Mouse (Mus musculus) intestine, embryonic 16.5 days (tissue): ENCODE measurements around the gene Psmb9. TPM values are rescaled to one million over a fixed set of nuclear protein-coding genes. Genes with fewer than 3 reads are reported as not detected.

Experiments
- ATAC-seq: fragments of 200-750 bp; cut with Nextera tagmentation; 2 replicates; pipeline ENCODE4 v1.8.0; 2017; ENCODE audit warnings: moderate TSS enrichment, moderate library complexity
- H3K27ac ChIP-seq: fragments of 300-500 bp; sonication (generic); 2 replicates; pipeline ENCODE4 v1.5.1; 2014; ENCODE audit warnings: mild to moderate bottlenecking, low read length
- H3K27me3 ChIP-seq: fragments of 300-500 bp; sonication (generic); replicated peaks from 2 replicates; pipeline ENCODE4 v1.6.1; 2014; ENCODE audit warnings: low read length, control low read depth, mixed read lengths; ENCODE audit not compliant: control insufficient read depth, insufficient read depth
- H3K36me3 ChIP-seq: fragments of 300-500 bp; sonication (generic); 2 replicates; pipeline ENCODE4 v1.6.1; 2014; ENCODE audit warnings: low read length, control low read depth; ENCODE audit not compliant: control insufficient read depth, insufficient read depth
- H3K4me1 ChIP-seq: fragments of 300-500 bp; sonication (generic); 2 replicates; pipeline ENCODE4 v1.6.1; 2014; ENCODE audit warnings: low read length, control low read depth, mixed read lengths; ENCODE audit not compliant: control insufficient read depth, insufficient read depth
- H3K4me2 ChIP-seq: fragments of 300-500 bp; sonication (generic); 2 replicates; pipeline ENCODE4 v1.6.1; 2014; ENCODE audit warnings: low read depth, low read length, control low read depth
- H3K4me3 ChIP-seq: fragments of 300-500 bp; sonication (generic); 2 replicates; pipeline ENCODE4 v1.5.1; 2014; ENCODE audit warnings: mild to moderate bottlenecking, low read length
- H3K9ac ChIP-seq: fragments of 300-500 bp; sonication (generic); 2 replicates; pipeline ENCODE4 v1.6.1; 2014; ENCODE audit warnings: low read depth, low read length
- H3K9me3 ChIP-seq: fragments of 300-500 bp; sonication (generic); 2 replicates; pipeline ENCODE4 v1.6.1; 2016; ENCODE audit warnings: low read length, control low read depth; ENCODE audit not compliant: control insufficient read depth
- WGBS: fragments of 180-500 bp; shearing (Covaris S2); extraction: QIAGEN DNeasy Blood & Tissue Kit; methylation state at CpG from one replicate; pipeline ENCODE4 v1.1.7; 2014; 5-methylcytosine and 5-hydroxymethylcytosine counted together
- polyA plus RNA-seq: library from polyadenylated mRNA; unstranded; fragments of >200 nt; fragmentation: Nextera tagmentation; extraction: Ambion mirVana; gene quantifications from 2 replicates; pipeline ENCODE4 v1.2.1, GENCODE M21; 2015

The Psmb9 gene
- polyA plus RNA-seq, 1 experiment from 2014 or later = 13.4 TPM

DNA sequence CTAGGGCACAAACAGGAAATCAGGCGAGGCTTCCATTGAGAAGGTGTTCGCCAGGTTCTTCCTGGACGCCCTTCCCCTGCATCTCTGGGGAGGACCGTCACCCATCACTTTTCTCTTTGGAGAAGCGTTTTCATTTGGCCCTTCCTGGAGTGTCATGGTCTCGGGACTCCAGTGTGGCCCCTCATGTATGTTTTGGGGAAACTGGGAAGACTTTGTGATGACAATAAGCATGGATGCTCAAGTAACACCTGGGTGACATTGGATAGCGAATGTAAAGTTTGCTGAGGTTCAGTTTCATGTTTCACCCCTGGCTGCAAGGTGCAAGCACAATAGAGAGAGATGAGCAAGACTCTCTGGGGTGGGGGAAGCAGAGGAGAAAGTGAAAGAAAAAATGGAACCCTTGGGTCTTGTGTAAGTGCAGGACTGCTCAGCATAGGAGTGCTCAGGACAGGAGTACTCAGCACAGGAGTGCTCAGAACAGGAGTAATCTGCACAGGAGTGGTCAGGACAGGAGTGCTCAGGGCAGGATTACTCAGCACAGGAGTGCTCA is 14.0 kb upstream of the Psmb9 start:
- Histone ChIP-seq H3K4me2 (no peak overlapping the region), H3K27ac (no peak overlapping the region), H3K4me1 (peaks cover 7% of the 10 kb centered on the region), H3K27me3 (peaks cover 12% of the 10 kb centered on the region), H3K36me3 (no peaks in the 10 kb centered on the region), H3K9ac (no peak overlapping the region), H3K9me3 (peaks cover 3% of the 10 kb centered on the region; the same call in 1 of the 2 replicates), H3K4me3 (no peak overlapping the region)
- ATAC-seq = no peak
- 71% methylated on average over 7 of the region's 7 CpGs for WGBS

DNA sequence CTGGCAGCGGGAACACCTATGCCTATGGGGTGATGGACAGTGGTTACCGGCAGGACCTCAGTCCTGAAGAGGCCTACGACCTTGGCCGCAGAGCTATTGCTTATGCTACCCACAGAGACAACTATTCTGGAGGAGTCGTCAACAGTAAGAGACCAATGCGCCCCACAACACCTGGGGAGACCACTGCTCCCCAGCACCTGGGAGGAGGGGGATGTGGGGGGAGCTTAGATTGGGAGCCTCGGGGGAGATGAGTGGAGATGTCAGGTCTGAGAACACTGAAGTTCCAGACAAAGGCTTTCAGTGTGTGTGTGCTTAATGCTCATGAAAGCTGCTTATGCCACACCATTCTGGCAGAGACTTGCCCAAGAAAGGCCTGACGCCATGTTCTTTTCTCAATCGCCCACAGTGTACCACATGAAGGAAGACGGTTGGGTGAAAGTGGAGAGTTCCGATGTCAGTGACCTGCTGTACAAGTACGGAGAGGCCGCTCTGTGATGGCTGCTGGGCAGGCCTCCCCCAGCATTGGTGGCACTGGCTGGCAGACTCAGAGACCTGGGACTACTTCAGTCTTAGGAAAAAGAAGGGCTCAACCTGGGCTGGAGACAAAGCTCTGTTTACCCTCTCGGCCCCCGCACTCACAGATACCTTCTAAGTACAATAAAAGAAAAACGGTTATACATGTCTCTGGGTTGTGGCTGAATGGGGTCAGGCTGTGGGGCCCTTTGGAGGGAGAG is 13.4 kb upstream of the Psmb9 start:
- Histone ChIP-seq H3K27ac (no peak overlapping the region), H3K9me3 (peaks cover 3% of the 10 kb centered on the region; the same call in 1 of the 2 replicates), H3K4me3 (no peak overlapping the region), H3K4me1 (peaks cover 7% of the 10 kb centered on the region), H3K4me2 (no peak overlapping the region), H3K36me3 (no peaks in the 10 kb centered on the region), H3K9ac (no peak overlapping the region), H3K27me3 (peaks cover 18% of the 10 kb centered on the region)
- WGBS = 86% methylated on average over 16 of the region's 16 CpGs
- no peak for ATAC-seq

GRCm38 (mm10) chr17:34200047-34200446 is 12.5 kb upstream of the Psmb9 start:
- no peaks in the 10 kb centered on the region for H3K36me3 ChIP-seq
- H3K27ac ChIP-seq = no peak overlapping the region
- H3K4me2 ChIP-seq = no peak overlapping the region
- peaks cover 5% of the 10 kb centered on the region; the same call in 1 of the 2 replicates for H3K4me1 ChIP-seq
- no peak for ATAC-seq
- 90% methylated on average over 10 of the region's 10 CpGs for WGBS
- peaks cover 18% of the 10 kb centered on the region for H3K27me3 ChIP-seq
- no peak overlapping the region for H3K9ac ChIP-seq
- H3K4me3 ChIP-seq = no peak overlapping the region
- peaks cover 3% of the 10 kb centered on the region; the same call in 1 of the 2 replicates for H3K9me3 ChIP-seq

DNA sequence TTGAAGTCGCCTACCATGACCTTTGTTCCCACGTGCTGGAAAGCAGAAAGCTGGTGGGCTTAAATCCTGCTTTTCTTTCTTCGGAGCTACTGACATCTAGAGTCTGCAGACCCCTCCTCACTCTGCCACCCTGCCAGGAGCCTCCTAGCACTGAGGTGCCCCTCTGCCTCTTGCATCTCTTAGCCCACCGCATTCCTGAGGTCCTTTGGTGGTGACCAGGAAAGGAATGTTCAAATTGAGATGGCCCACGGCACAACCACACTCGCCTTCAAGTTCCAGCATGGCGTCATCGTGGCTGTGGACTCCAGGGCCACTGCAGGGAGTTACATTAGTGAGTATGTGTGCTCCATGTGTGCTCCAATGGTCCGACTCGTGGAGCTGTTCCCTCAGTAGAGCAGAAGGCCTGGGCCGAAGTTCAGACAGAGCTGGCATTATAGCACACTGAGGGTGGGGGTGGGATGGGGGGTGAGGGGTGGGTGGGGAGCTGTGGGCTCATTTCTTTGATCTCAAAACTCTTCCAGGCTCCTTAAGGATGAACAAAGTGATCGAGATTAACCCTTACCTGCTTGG is 11.6 kb upstream of the Psmb9 start:
- Histone ChIP-seq H3K4me1 (peaks cover 5% of the 10 kb centered on the region; the same call in 1 of the 2 replicates), H3K27me3 (peaks cover 18% of the 10 kb centered on the region), H3K9ac (no peak overlapping the region), H3K27ac (no peak overlapping the region), H3K36me3 (no peaks in the 10 kb centered on the region), H3K4me2 (no peak overlapping the region), H3K4me3 (peak overlapping the region; percentile 49; the same call in 1 of the 2 replicates), H3K9me3 (peaks cover 3% of the 10 kb centered on the region; the same call in 1 of the 2 replicates)
- 71% methylated on average over 12 of the region's 12 CpGs for WGBS
- ATAC-seq = no peak

- H3K4me3 ChIP-seq = peak overlapping the region; percentile 49
- H3K36me3 ChIP-seq = no peaks in the 10 kb centered on the region
- ATAC-seq = peak; percentile 19; the same call in 1 of the 2 replicates
- peaks cover 18% of the 10 kb centered on the region for H3K27me3 ChIP-seq
- H3K9ac ChIP-seq = peak overlapping the region; percentile 50
- no peak overlapping the region for H3K27ac ChIP-seq
- WGBS = 8% methylated on average over 11 of the region's 11 CpGs
- H3K4me1 ChIP-seq = peaks cover 5% of the 10 kb centered on the region; the same call in 1 of the 2 replicates
- H3K4me2 ChIP-seq = peak overlapping the region; percentile 90
- H3K9me3 ChIP-seq = peaks cover 3% of the 10 kb centered on the region; the same call in 1 of the 2 replicates
These were observed 11.0 kb upstream of the Psmb9 start for GRCm38 (mm10) chr17:34198521-34198912.

DNA sequence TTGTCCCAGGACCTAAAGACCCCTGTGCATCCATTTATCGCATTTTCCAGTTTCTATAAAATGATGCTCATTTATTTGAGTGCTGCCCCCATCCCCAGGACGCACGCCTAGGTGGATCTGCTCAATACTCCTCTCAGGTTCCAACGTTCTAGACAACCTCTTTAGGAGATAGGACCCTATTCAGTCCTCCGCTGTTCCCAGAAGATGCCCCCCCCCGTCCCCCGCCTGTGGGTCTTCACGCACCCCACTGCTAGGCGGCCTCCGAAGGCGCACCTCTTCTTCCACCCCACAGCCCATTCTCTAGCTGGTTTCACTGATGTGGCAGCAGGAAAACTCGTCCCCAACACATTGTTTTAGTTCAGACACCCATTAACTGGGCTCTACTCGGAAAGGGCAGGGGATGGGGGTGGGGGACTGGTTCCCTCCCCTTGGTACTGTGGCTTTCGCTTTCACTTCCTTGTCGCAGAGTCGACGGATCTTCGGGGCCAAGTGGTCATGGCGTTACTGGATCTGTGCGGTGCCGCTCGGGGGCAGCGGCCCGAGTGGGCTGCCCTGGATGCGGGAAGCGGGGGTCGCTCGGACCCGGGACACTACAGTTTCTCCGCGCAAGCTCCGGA is 10.4 kb upstream of the Psmb9 start:
- Histone ChIP-seq H3K4me2 (peak overlapping the region; percentile 90), H3K9me3 (peaks cover 3% of the 10 kb centered on the region; the same call in 1 of the 2 replicates), H3K36me3 (no peaks in the 10 kb centered on the region), H3K4me1 (peaks cover 5% of the 10 kb centered on the region; the same call in 1 of the 2 replicates), H3K27ac (no peak overlapping the region), H3K4me3 (peak overlapping the region; percentile 49), H3K9ac (peak overlapping the region; percentile 50), H3K27me3 (peaks cover 18% of the 10 kb centered on the region)
- peak; percentile 70 for ATAC-seq
- 2% methylated on average over 32 of the region's 32 CpGs for whole genome bisulfite sequencing

GRCm38 (mm10) chr17:34196941-34197894 is 9.7 kb upstream of the Psmb9 start, which contains the start of gene Psmb8:
TSS of gene Psmb8 (plus strand) at chr17:34197721.
- Histone ChIP-seq H3K9me3 (peaks cover 3% of the 10 kb centered on the region; the same call in 1 of the 2 replicates), H3K4me3 (peak within 1 kb of the TSS; percentile 49)

DNA sequence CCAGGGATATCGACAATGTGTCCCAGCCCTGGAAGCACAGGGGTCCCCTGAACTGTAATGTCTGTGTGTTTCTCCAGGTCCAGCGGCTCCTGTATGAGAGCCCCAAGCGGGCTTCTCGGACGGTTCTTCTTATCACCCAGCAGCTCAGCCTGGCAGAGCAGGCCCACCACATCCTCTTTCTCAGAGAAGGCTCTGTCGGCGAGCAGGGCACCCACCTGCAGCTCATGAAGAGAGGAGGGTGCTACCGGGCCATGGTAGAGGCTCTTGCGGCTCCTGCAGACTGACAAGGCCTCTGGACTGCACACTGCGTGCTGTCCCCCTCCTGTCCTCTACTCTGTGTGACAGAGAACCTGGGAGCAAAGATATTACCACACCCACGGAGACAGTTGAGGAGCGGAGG is 8.9 kb upstream of the Psmb9 start:
- Histone ChIP-seq H3K4me1 (peaks cover 5% of the 10 kb centered on the region; the same call in 1 of the 2 replicates), H3K27me3 (peaks cover 18% of the 10 kb centered on the region), H3K4me2 (no peak overlapping the region), H3K4me3 (no peak overlapping the region), H3K9me3 (peaks cover 3% of the 10 kb centered on the region; the same call in 1 of the 2 replicates), H3K27ac (no peak overlapping the region), H3K36me3 (no peaks in the 10 kb centered on the region), H3K9ac (no peak overlapping the region)
- ATAC-seq = no peak
- 44% methylated on average over 12 of the region's 12 CpGs for WGBS

More at GRCm38 (mm10) chr17:34196941-34197894, 9.7 kb upstream of the Psmb9 start, which contains the start of gene Psmb8:
- peak; percentile 89 for ATAC-seq
- no peaks in the 10 kb centered on the region for H3K36me3 ChIP-seq
- H3K27ac ChIP-seq = no peak within 1 kb of the TSS
- peak within 1 kb of the TSS; percentile 50 for H3K9ac ChIP-seq
- peak within 1 kb of the TSS; percentile 90 for H3K4me2 ChIP-seq
- 7% methylated on average over 41 of the region's 41 CpGs for WGBS
- H3K4me1 ChIP-seq = peaks cover 5% of the 10 kb centered on the region; the same call in 1 of the 2 replicates
- H3K27me3 ChIP-seq = peaks cover 18% of the 10 kb centered on the region
